Mouse (Mus musculus) lung, adult 2 months (tissue): ENCODE data around the gene Stkld1.

Source experiments
- CTCF ChIP-seq: fragments of 200-500 bp; IDR thresholded peaks from 2 replicates; pipeline ENCODE4 v1.5.1; 2011; ENCODE audit warnings: mild to moderate bottlenecking, low read length, control low read depth; ENCODE audit not compliant: insufficient read depth
- POLR2A ChIP-seq: fragments of 200-500 bp; IDR thresholded peaks from 2 replicates; pipeline ENCODE4 v1.6.1; 2011; ENCODE audit warnings: low read depth, mild to moderate bottlenecking, control low read depth, low read length, borderline replicate concordance; ENCODE audit errors: extremely low read depth

GRCm38 (mm10) chr2:26984179-26984578 lies 50.3 kb downstream of the Stkld1 start:
- TF ChIP-seq CTCF (no peak), POLR2A (no peak)
